Mouse (Mus musculus): Measurements from ENCODE around the gene Ndufb4. TPM values are rescaled to one million over a fixed set of nuclear protein-coding genes. Genes with fewer than 3 reads are reported as not detected.
A peak's percentile ranks its signal among the peaks of the same experiment; 100 is the strongest.

Ndufb4 gene
- total and polyA plus RNA-seq, 2 experiments from 2014 or later, result 31.3 to 99.2 TPM

- H3K27ac ChIP-seq, result peak overlapping the region; percentile 27; the same call in 1 of the 2 replicates
- H3K9me3 ChIP-seq (ENCODE audit: low read length), result no peaks in the 10 kb centered on the region
- ATAC-seq (no peak), DNase-seq (ENCODE audit: low spot score) (no peak)
- no peaks in the 10 kb centered on the region for H3K36me3 ChIP-seq (ENCODE audit: insufficient read depth, low read length)
- H3K4me2 ChIP-seq (ENCODE audit: low read depth, low read length), result no peak overlapping the region
- WGBS, result 76% methylated on average over 9 of the region's 9 CpGs
- H3K4me1 ChIP-seq (ENCODE audit: insufficient read depth, low read length), result no peaks in the 10 kb centered on the region
- H3K27me3 ChIP-seq (ENCODE audit: insufficient read depth, low read length), result no peaks in the 10 kb centered on the region
- H3K4me3 ChIP-seq (ENCODE audit: low read length), result no peak overlapping the region
- TF ChIP-seq CTCF (IDR thresholded peaks at IDR 0.05; ENCODE audit: low read depth), result no peak
- H3K9ac ChIP-seq (replicated peaks; ENCODE audit: low read length), result no peak overlapping the region
These were observed 25.9 kb downstream of the Ndufb4 start for GRCm38 (mm10) chr16:37628336-37628735.

- Histone ChIP-seq H3K4me2 (ENCODE audit: low read depth, low read length) (no peak overlapping the region), H3K27me3 (ENCODE audit: insufficient read depth, low read length) (no peaks in the 10 kb centered on the region), H3K4me1 (ENCODE audit: insufficient read depth, low read length) (no peaks in the 10 kb centered on the region), H3K4me3 (ENCODE audit: low read length) (no peak overlapping the region), H3K9ac (replicated peaks; ENCODE audit: low read length) (no peak overlapping the region), H3K27ac (no peak overlapping the region), H3K9me3 (ENCODE audit: low read length) (no peaks in the 10 kb centered on the region), H3K36me3 (ENCODE audit: insufficient read depth, low read length) (no peaks in the 10 kb centered on the region)
- TF ChIP-seq CTCF (IDR thresholded peaks at IDR 0.05; ENCODE audit: low read depth), result no peak
- no peak for ATAC-seq
- DNase-seq (ENCODE audit: low spot score), result no peak
- WGBS, result 59% methylated on average over 4 of the region's 4 CpGs
These were observed 27.8 kb downstream of the Ndufb4 start for GRCm38 (mm10) chr16:37626388-37626949.

- 39% methylated on average over 5 of the region's 5 CpGs for WGBS
- no peaks in the 10 kb centered on the region for H3K36me3 ChIP-seq (ENCODE audit: insufficient read depth, low read length)
- DNase-seq (ENCODE audit: low spot score) (peak; percentile 62), ATAC-seq (peak; percentile 80; the same call in 1 of the 2 replicates)
- H3K4me1 ChIP-seq (ENCODE audit: insufficient read depth, low read length), result peaks cover 4% of the 10 kb centered on the region; the same call in 1 of the 2 replicates
- H3K9ac ChIP-seq (replicated peaks; ENCODE audit: low read length), result no peak overlapping the region
- H3K4me3 ChIP-seq (ENCODE audit: low read length), result no peak overlapping the region
- no peaks in the 10 kb centered on the region for H3K9me3 ChIP-seq (ENCODE audit: low read length)
- H3K4me2 ChIP-seq (ENCODE audit: low read depth, low read length), result no peak overlapping the region
- H3K27me3 ChIP-seq (ENCODE audit: insufficient read depth, low read length), result no peaks in the 10 kb centered on the region
- H3K27ac ChIP-seq, result peak overlapping the region; percentile 46; the same call in 1 of the 2 replicates
- TF ChIP-seq CTCF (IDR thresholded peaks at IDR 0.05; ENCODE audit: low read depth), result no peak
These were observed 31.3 kb downstream of the Ndufb4 start for GRCm38 (mm10) chr16:37622919-37623318.

GRCm38 (mm10) chr16:37622403-37622802 is 31.9 kb downstream of the Ndufb4 start:
- Histone ChIP-seq H3K4me1 (ENCODE audit: insufficient read depth, low read length) (peaks cover 7% of the 10 kb centered on the region; the same call in 1 of the 2 replicates), H3K4me2 (ENCODE audit: low read depth, low read length) (no peak overlapping the region), H3K4me3 (ENCODE audit: low read length) (no peak overlapping the region), H3K9me3 (ENCODE audit: low read length) (no peaks in the 10 kb centered on the region), H3K36me3 (ENCODE audit: insufficient read depth, low read length) (no peaks in the 10 kb centered on the region), H3K9ac (replicated peaks; ENCODE audit: low read length) (no peak overlapping the region), H3K27ac (peak overlapping the region; percentile 45; the same call in 1 of the 2 replicates), H3K27me3 (ENCODE audit: insufficient read depth, low read length) (no peaks in the 10 kb centered on the region)
- WGBS, result 61% methylated on average over 3 of the region's 3 CpGs
- DNase-seq (ENCODE audit: low spot score) (no peak), ATAC-seq (no peak)
- TF ChIP-seq CTCF (IDR thresholded peaks at IDR 0.05; ENCODE audit: low read depth), result no peak

- H3K9ac ChIP-seq (replicated peaks; ENCODE audit: low read length), result no peak overlapping the region
- H3K27me3 ChIP-seq (ENCODE audit: insufficient read depth, low read length), result no peaks in the 10 kb centered on the region
- 18% methylated on average over 3 of the region's 3 CpGs for WGBS
- no peak overlapping the region for H3K4me3 ChIP-seq (ENCODE audit: low read length)
- H3K27ac ChIP-seq, result peak overlapping the region; percentile 51; the same call in 1 of the 2 replicates
- DNase-seq (ENCODE audit: low spot score), result peak; percentile 40
- H3K4me1 ChIP-seq (ENCODE audit: insufficient read depth, low read length), result peaks cover 7% of the 10 kb centered on the region
- H3K9me3 ChIP-seq (ENCODE audit: low read length), result no peaks in the 10 kb centered on the region
- no peaks in the 10 kb centered on the region for H3K36me3 ChIP-seq (ENCODE audit: insufficient read depth, low read length)
- no peak for ATAC-seq
- H3K4me2 ChIP-seq (ENCODE audit: low read depth, low read length), result no peak overlapping the region
- no peak for TF ChIP-seq CTCF (IDR thresholded peaks at IDR 0.05; ENCODE audit: low read depth)
These were observed 36.6 kb downstream of the Ndufb4 start for GRCm38 (mm10) chr16:37617695-37618094.

- Histone ChIP-seq H3K9ac (replicated peaks; ENCODE audit: low read length) (no peak overlapping the region), H3K4me3 (ENCODE audit: low read length) (no peak overlapping the region), H3K4me2 (ENCODE audit: low read depth, low read length) (no peak overlapping the region), H3K36me3 (ENCODE audit: insufficient read depth, low read length) (no peaks in the 10 kb centered on the region), H3K27ac (no peak overlapping the region), H3K27me3 (ENCODE audit: insufficient read depth, low read length) (no peaks in the 10 kb centered on the region), H3K9me3 (ENCODE audit: low read length) (no peaks in the 10 kb centered on the region), H3K4me1 (ENCODE audit: insufficient read depth, low read length) (peaks cover 7% of the 10 kb centered on the region)
- no peak for ATAC-seq
- DNase-seq (ENCODE audit: low spot score), result no peak
- 71% methylated on average over 8 of the region's 8 CpGs for WGBS
- no peak for TF ChIP-seq CTCF (IDR thresholded peaks at IDR 0.05; ENCODE audit: low read depth)
These were observed 38.1 kb downstream of the Ndufb4 start for GRCm38 (mm10) chr16:37616104-37616503.

- no peak for ATAC-seq
- no peak for TF ChIP-seq CTCF (IDR thresholded peaks at IDR 0.05; ENCODE audit: low read depth)
- peaks cover 7% of the 10 kb centered on the region for H3K4me1 ChIP-seq (ENCODE audit: insufficient read depth, low read length)
- 54% methylated on average over 8 of the region's 8 CpGs for WGBS
- H3K27me3 ChIP-seq (ENCODE audit: insufficient read depth, low read length), result no peaks in the 10 kb centered on the region
- no peaks in the 10 kb centered on the region for H3K9me3 ChIP-seq (ENCODE audit: low read length)
- no peak overlapping the region for H3K4me3 ChIP-seq (ENCODE audit: low read length)
- no peak overlapping the region for H3K4me2 ChIP-seq (ENCODE audit: low read depth, low read length)
- H3K27ac ChIP-seq, result no peak overlapping the region
- no peaks in the 10 kb centered on the region for H3K36me3 ChIP-seq (ENCODE audit: insufficient read depth, low read length)
- H3K9ac ChIP-seq (replicated peaks; ENCODE audit: low read length), result no peak overlapping the region
- no peak for DNase-seq (ENCODE audit: low spot score)
These were observed 38.8 kb downstream of the Ndufb4 start for GRCm38 (mm10) chr16:37615429-37615828.
